Mouse (Mus musculus) spleen, adult 10 weeks (tissue): ENCODE measurements around the gene Olfr910. TPM values are rescaled to one million over a fixed set of nuclear protein-coding genes. Genes with fewer than 3 reads are reported as not detected.

Experiments
- polyA plus RNA-seq: library from polyadenylated mRNA; stranded (reverse); fragments of 350-450 nt; fragmentation: Illumina TruSeq; extraction: RNeasy Lipid Tissue Mini Kit (QIAGEN cat#74804); gene quantifications from one replicate; pipeline ENCODE4 v1.2.3, GENCODE M21; 2015; ENCODE audit warnings: low replicate concordance; ENCODE audit not compliant: insufficient read depth

Gene Olfr910
- not detected for polyA plus RNA-seq

DNA sequence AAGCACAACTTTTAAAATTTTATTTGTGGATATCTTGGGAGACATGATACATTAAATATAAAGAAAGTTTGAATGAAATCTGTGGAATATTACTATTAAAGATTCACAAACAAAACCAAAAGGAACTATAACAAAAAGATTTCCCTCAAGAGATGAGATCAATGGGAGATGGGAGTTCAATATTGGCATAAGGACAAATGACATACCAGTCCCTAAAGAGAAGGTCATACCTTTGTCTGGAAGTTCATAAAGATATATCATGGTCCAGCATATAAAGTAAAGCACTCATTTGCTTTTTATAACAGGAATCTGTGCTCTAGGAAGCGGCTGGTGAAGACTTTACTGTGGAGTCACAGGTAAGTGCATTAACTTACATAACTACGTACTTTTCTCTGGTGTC, at the start of gene Olfr910:
Gene Olfr910 (plus strand): TSS at position 301 of the 400 bp plus-strand sequence.

DNA sequence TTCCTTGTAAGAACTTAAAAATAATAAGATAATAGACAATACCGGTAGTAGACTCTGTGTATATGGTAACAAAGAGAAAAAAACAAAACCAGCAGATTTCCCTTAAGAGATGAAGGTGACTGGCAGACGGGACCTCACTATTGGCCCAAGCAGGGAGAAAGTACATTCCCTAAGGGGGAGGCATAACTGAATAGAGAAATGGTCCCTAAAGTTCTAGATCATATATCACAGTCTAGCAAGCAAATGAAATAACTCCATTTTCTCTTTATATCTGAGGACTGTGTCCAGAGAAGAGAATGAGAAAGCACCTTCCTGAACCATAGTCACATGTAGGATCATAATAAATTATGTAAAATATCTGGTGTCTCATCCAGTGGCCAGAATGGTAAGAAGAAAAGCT, 42.1 kb upstream of the Olfr910 start, which contains the start of gene Olfr907:
Gene Olfr907 (plus strand): TSS at position 301 of the 400 bp plus-strand sequence.

DNA sequence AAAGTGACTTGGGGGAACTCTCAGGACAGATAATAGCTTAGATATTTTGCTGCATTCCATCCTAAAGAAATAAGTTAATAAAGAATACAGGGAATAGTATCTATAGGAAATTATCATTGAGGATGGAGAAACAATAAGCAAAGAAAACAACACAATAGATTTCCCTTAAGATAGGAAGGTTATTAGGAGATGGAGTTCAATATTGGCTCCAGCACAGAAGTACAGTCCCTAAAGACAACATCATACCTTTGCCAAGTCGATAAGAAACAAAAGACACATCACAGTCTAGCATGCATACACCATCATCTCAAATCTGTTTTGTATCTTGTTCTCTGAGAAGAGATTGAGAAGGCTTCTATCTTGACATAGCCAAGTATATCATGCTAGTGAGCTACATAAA, 16.4 kb upstream of the Olfr910 start, which contains the start of gene Olfr911-ps1:
Gene Olfr911-ps1 (plus strand): TSS at position 301 of the 400 bp plus-strand sequence.

DNA sequence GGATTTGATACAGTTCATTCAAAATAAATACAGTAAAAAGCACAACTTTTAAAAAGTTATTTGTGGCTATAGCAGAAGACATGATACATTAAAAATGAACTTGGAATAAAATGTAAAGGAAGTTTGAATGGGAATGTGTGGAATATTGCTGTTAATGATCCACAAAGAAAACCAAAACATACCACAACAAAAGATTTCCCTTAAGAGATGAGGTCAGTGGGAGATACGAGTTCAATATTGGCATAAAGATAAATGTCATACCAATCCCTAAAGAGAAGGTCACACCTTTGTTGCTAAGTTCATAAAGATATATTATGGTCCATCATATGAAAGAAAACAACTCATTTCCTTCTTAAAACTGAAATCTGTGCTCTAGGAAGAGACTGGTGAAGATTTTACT, 42.2 kb downstream of the Olfr910 start, which contains the start of gene Olfr912:
Gene Olfr912 (plus strand): TSS at position 301 of the 400 bp plus-strand sequence.

Other genes with a start within 250 kb of the Olfr910 start
- not detected for gene Olfr896-ps1, start 246.7 kb upstream of the Olfr910 start, polyA plus RNA-seq
- not detected for gene Olfr25, start 208.8 kb upstream of the Olfr910 start, polyA plus RNA-seq
- not detected for gene Olfr898, start 189.4 kb upstream of the Olfr910 start, polyA plus RNA-seq
- gene Olfr250, start 171.0 kb upstream of the Olfr910 start, polyA plus RNA-seq = not detected
- not detected for gene Olfr251, start 160.8 kb upstream of the Olfr910 start, polyA plus RNA-seq
- gene Olfr147, start 136.2 kb upstream of the Olfr910 start, polyA plus RNA-seq = not detected
- gene Olfr901, start 108.4 kb upstream of the Olfr910 start, polyA plus RNA-seq = not detected
- not detected for gene Olfr902, start 90.2 kb upstream of the Olfr910 start, polyA plus RNA-seq
- gene Olfr904, start 74.7 kb upstream of the Olfr910 start, polyA plus RNA-seq = not detected
- not detected for gene Olfr905, start 66.7 kb upstream of the Olfr910 start, polyA plus RNA-seq
- gene Olfr906, start 50.8 kb upstream of the Olfr910 start, polyA plus RNA-seq = not detected
- gene Olfr907, start 42.0 kb upstream of the Olfr910 start, polyA plus RNA-seq = not detected
- gene Olfr911-ps1, start 16.3 kb upstream of the Olfr910 start, polyA plus RNA-seq = not detected
- not detected for gene Olfr912, start 42.3 kb downstream of the Olfr910 start, polyA plus RNA-seq
- not detected for gene Olfr913, start 54.9 kb downstream of the Olfr910 start, polyA plus RNA-seq
- not detected for gene Olfr914, start 67.3 kb downstream of the Olfr910 start, polyA plus RNA-seq
- not detected for gene Olfr916, start 122.0 kb downstream of the Olfr910 start, polyA plus RNA-seq
- gene Olfr917, start 128.0 kb downstream of the Olfr910 start, polyA plus RNA-seq = not detected
- gene Olfr918, start 136.8 kb downstream of the Olfr910 start, polyA plus RNA-seq = not detected
- not detected for gene Olfr919, start 165.8 kb downstream of the Olfr910 start, polyA plus RNA-seq
- gene Vwa5a, start 180.4 kb downstream of the Olfr910 start, polyA plus RNA-seq = 43.1 TPM
- gene Olfr920, start 214.4 kb downstream of the Olfr910 start, polyA plus RNA-seq = 0.32 TPM
- not detected for gene Olfr921, start 235.2 kb downstream of the Olfr910 start, polyA plus RNA-seq